Mouse (Mus musculus) limb, embryonic 15.5 days (tissue): ENCODE measurements around the gene Arhgef26. TPM values are rescaled to one million over a fixed set of nuclear protein-coding genes. Genes with fewer than 3 reads are reported as not detected.
A peak's percentile ranks its signal among the peaks of the same experiment; 100 is the strongest.

Experiments
- ATAC-seq: fragments of 200-750 bp; cut with Nextera tagmentation; 2 replicates; pipeline ENCODE4 v1.8.0; 2017; ENCODE audit warnings: low read depth, moderate TSS enrichment; ENCODE audit not compliant: insufficient number of reproducible peaks, low FRiP score, low TSS enrichment
- H3K27ac ChIP-seq: fragments of 300-500 bp; sonication (generic); 2 replicates; pipeline ENCODE4 v1.5.1; 2015; ENCODE audit warnings: moderate library complexity, mild to moderate bottlenecking, inconsistent platforms
- H3K27me3 ChIP-seq: fragments of 300-500 bp; sonication (generic); 2 replicates; pipeline ENCODE4 v1.6.1; 2015; ENCODE audit warnings: inconsistent platforms
- H3K36me3 ChIP-seq: fragments of 300-500 bp; sonication (generic); 2 replicates; pipeline ENCODE4 v1.6.1; 2015; ENCODE audit warnings: inconsistent platforms
- H3K4me1 ChIP-seq: fragments of 300-500 bp; sonication (generic); 2 replicates; pipeline ENCODE4 v1.6.1; 2015; ENCODE audit warnings: inconsistent platforms
- H3K4me2 ChIP-seq: fragments of 300-500 bp; sonication (generic); 2 replicates; pipeline ENCODE4 v1.6.1; 2015; ENCODE audit warnings: mild to moderate bottlenecking, inconsistent platforms
- H3K4me3 ChIP-seq: fragments of 300-500 bp; sonication (generic); 2 replicates; pipeline ENCODE4 v1.5.1; 2015; ENCODE audit warnings: mild to moderate bottlenecking, inconsistent platforms
- H3K9ac ChIP-seq: fragments of 300-500 bp; sonication (generic); 2 replicates; pipeline ENCODE4 v1.6.1; 2015; ENCODE audit warnings: inconsistent platforms
- H3K9me3 ChIP-seq: fragments of 300-500 bp; sonication (generic); 2 replicates; pipeline ENCODE4 v1.6.1; 2016; ENCODE audit warnings: inconsistent platforms
- WGBS: fragments of 180-500 bp; shearing (Covaris S2); methylation state at CpG from one replicate; pipeline ENCODE4 v1.1.7; 2015; 5-methylcytosine and 5-hydroxymethylcytosine counted together
- polyA plus RNA-seq: library from polyadenylated mRNA; unstranded; fragments of >200 nt; fragmentation: Nextera tagmentation; extraction: Ambion mirVana; gene quantifications from 2 replicates; pipeline ENCODE4 v1.2.1, GENCODE M21; 2015

Arhgef26 gene
- 12.0 and 12.1 TPM in 2 replicates for polyA plus RNA-seq

- peaks cover 15% of the 10 kb centered on the region for H3K4me1 ChIP-seq
- H3K4me3 ChIP-seq, result peak within 1 kb of the TSS; percentile 77
- WGBS, result 78% methylated on average over 3 of the region's 3 CpGs
- ATAC-seq, result no peak
- H3K9ac ChIP-seq, result peak within 1 kb of the TSS; percentile 74
- no peaks in the 10 kb centered on the region for H3K9me3 ChIP-seq
- H3K4me2 ChIP-seq, result peak within 1 kb of the TSS; percentile 91
- H3K27me3 ChIP-seq, result peaks cover 5% of the 10 kb centered on the region; the same call in 1 of the 2 replicates
- no peaks in the 10 kb centered on the region for H3K36me3 ChIP-seq
- H3K27ac ChIP-seq, result peak within 1 kb of the TSS; percentile 71
These were observed at the start of gene Arhgef26 for GRCm38 (mm10) chr3:62338044-62338443. Gene Arhgef26, plus strand, starts transcription at chr3:62338344.

GRCm38 (mm10) chr3:62310493-62310892, 27.7 kb upstream of the Arhgef26 start:
- Histone ChIP-seq H3K9me3 (no peaks in the 10 kb centered on the region), H3K4me3 (no peak overlapping the region), H3K9ac (no peak overlapping the region), H3K36me3 (no peaks in the 10 kb centered on the region), H3K27ac (no peak overlapping the region), H3K4me2 (no peak overlapping the region), H3K27me3 (no peaks in the 10 kb centered on the region), H3K4me1 (no peaks in the 10 kb centered on the region)
- peak; percentile 55; the same call in 1 of the 2 replicates for ATAC-seq
- WGBS, result 88% methylated on average over 3 of the region's 3 CpGs

DNA sequence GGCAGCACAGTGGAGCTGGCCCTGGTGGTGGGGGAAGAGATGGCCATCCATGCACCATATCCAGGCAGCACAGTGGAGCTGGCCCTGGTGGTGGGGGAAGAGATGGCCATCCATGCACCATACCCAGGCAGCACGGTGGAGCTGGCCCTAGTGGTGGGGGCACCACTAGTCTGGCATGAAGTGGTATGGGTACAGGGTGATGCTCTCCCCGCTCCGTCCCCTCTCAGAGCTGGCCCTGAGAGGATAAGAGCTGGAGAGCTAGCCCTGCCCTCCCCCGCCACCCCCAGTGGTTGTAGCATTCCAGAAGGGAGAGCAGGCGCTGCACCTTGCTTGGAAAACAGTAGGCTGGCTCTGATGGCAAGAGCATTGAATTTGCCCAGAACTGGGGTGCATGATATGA, 26.9 kb upstream of the Arhgef26 start:
- 94% methylated on average over 5 of the region's 5 CpGs for WGBS
- no peak overlapping the region for H3K9ac ChIP-seq
- no peaks in the 10 kb centered on the region for H3K27me3 ChIP-seq
- 0 out of 2 replicates have a peak, but pooled peaks have one; percentile 7 for ATAC-seq
- no peaks in the 10 kb centered on the region for H3K9me3 ChIP-seq
- no peaks in the 10 kb centered on the region for H3K4me1 ChIP-seq
- H3K4me3 ChIP-seq, result no peak overlapping the region
- H3K4me2 ChIP-seq, result no peak overlapping the region
- no peaks in the 10 kb centered on the region for H3K36me3 ChIP-seq
- H3K27ac ChIP-seq, result no peak overlapping the region

- no peak for ATAC-seq
- 56% methylated on average over 1 of the region's 1 CpGs for WGBS
These were observed 13.4 kb upstream of the Arhgef26 start for GRCm38 (mm10) chr3:62324708-62325107.

DNA sequence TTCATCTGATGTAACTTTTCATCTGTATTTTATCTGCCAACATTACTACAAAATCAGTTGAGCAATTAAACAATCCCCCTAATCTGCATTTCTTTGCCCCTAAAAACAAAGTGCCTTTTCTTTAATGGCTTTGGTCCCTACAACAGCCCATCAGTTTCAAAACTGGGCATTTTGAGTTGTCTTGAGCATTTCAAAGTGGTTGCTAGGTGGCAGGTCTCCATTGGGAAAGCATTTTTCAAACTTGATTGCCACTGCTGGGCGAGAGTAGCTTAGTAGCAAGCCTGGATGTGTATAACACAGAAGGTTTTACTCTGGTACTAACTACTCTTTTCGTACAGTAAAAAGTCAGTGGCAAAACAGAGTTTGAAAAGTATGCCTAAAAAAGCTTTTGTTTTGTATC, 10.2 kb upstream of the Arhgef26 start:
- Histone ChIP-seq H3K4me1 (no peaks in the 10 kb centered on the region), H3K36me3 (no peaks in the 10 kb centered on the region), H3K4me3 (no peak overlapping the region), H3K27ac (no peak overlapping the region), H3K27me3 (no peaks in the 10 kb centered on the region), H3K9me3 (no peaks in the 10 kb centered on the region), H3K9ac (no peak overlapping the region), H3K4me2 (no peak overlapping the region)
- ATAC-seq, result no peak
- WGBS, result 75% methylated on average over 2 of the region's 2 CpGs

More at GRCm38 (mm10) chr3:62324708-62325107, 13.4 kb upstream of the Arhgef26 start:
- H3K4me3 ChIP-seq, result no peak overlapping the region
- H3K4me2 ChIP-seq, result no peak overlapping the region
- H3K27ac ChIP-seq, result no peak overlapping the region
- H3K4me1 ChIP-seq, result no peaks in the 10 kb centered on the region
- no peaks in the 10 kb centered on the region for H3K9me3 ChIP-seq
- H3K36me3 ChIP-seq, result no peaks in the 10 kb centered on the region
- no peak overlapping the region for H3K9ac ChIP-seq
- no peaks in the 10 kb centered on the region for H3K27me3 ChIP-seq

DNA sequence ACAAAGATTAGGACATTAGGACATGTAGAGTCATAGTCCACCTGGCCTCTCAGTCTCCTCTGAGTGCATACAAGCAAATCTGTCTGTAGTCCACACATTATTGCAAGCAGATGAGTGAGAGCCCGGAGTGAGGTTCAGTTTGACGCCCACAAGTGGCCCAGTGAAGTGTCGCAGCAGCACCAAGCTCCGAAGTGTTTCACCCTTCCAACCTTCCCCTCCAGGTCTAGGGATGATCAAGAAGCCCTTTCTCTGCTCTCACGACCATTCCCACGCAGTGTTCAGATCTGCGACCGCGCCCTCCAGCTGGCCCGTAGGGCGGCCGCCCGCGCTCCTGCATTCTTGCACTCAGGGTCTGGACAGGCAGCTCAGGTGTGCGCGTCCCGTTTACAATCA, 313 bp downstream of the Arhgef26 start:
- Histone ChIP-seq H3K9ac (0 out of 2 replicates have a peak overlapping the region, but pooled peaks have one; percentile 17), H3K27me3 (peaks cover 5% of the 10 kb centered on the region; the same call in 1 of the 2 replicates), H3K9me3 (no peaks in the 10 kb centered on the region), H3K4me3 (peak overlapping the region; percentile 77), H3K4me2 (peak overlapping the region; percentile 91), H3K36me3 (no peaks in the 10 kb centered on the region), H3K4me1 (peaks cover 15% of the 10 kb centered on the region), H3K27ac (no peak overlapping the region)
- ATAC-seq, result no peak
- 1% methylated on average over 17 of the region's 17 CpGs for WGBS

DNA sequence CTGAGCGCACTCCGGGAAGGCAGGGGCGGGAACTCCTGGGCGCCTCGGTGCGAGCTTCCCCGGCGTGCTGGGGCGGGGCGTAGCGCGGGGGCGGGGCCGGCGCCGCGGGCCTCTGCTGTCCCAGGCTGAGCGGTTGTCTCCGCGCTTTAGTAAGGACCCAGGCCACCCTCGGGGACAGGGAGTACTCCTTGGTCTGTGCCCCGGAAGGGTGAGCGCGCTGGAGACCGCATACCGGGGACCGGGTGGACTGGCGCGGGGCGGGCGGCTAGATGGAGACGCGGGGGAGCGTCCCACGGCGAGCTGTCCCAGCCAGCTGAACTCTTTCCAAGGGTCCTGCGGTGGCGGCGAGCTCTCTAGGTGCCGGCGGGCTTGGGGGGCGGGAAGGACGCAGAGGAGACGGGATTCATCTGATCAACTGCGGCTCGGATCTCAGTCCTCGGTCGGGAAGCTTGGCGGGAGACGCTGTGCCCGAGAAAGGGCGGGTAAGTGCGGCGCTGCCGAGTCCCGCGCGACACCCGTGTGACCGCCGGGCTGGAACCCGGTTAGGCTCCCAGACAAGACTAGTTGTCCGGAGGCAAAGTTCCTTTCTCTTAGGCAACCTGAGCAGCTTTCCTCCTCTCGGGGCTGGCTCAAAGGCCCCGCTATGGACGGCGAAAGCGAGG, 841 bp downstream of the Arhgef26 start:
- Histone ChIP-seq H3K4me2 (peak overlapping the region; percentile 91), H3K36me3 (no peaks in the 10 kb centered on the region), H3K27me3 (peaks cover 5% of the 10 kb centered on the region; the same call in 1 of the 2 replicates), H3K27ac (peak overlapping the region; percentile 71), H3K4me1 (peaks cover 15% of the 10 kb centered on the region), H3K9me3 (no peaks in the 10 kb centered on the region), H3K9ac (peak overlapping the region; percentile 74), H3K4me3 (peak overlapping the region; percentile 77)
- peak; percentile 87 for ATAC-seq
- under 1% methylated on average over 67 of the region's 68 CpGs for WGBS

DNA sequence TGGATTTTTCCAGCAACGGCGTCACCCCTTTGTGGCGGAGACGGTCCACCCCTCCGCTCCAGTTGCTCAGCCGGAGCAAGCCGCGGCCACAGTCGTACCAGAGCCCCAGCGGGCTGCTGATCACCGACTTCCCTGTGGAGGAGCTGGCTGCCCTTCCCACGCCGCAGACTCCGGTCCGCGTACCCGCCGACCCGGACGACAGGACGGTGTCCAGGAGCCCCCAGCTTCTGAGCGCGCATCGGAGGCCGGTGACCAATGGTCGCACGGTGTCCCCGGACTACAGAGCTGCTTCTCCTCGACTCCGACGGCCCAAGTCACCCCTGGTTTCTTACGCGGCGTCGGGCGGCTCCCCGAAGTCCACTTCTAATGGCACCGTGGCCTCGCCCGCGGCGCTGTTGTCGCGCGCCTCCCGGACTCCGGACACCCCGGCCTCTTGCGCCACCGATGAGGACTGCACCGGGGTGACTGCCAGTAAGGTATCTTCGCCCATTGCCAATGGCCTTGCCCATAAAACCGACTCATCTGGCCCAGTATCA, 1.4 kb downstream of the Arhgef26 start:
- Histone ChIP-seq H3K4me2 (peak overlapping the region; percentile 91), H3K36me3 (no peaks in the 10 kb centered on the region), H3K4me1 (peaks cover 15% of the 10 kb centered on the region), H3K27me3 (peaks cover 5% of the 10 kb centered on the region; the same call in 1 of the 2 replicates), H3K9me3 (no peaks in the 10 kb centered on the region), H3K9ac (peak overlapping the region; percentile 74), H3K4me3 (peak overlapping the region; percentile 77), H3K27ac (peak overlapping the region; percentile 71)
- ATAC-seq, result peak; percentile 28; the same call in 1 of the 2 replicates
- WGBS, result under 1% methylated on average over 53 of the region's 53 CpGs

DNA sequence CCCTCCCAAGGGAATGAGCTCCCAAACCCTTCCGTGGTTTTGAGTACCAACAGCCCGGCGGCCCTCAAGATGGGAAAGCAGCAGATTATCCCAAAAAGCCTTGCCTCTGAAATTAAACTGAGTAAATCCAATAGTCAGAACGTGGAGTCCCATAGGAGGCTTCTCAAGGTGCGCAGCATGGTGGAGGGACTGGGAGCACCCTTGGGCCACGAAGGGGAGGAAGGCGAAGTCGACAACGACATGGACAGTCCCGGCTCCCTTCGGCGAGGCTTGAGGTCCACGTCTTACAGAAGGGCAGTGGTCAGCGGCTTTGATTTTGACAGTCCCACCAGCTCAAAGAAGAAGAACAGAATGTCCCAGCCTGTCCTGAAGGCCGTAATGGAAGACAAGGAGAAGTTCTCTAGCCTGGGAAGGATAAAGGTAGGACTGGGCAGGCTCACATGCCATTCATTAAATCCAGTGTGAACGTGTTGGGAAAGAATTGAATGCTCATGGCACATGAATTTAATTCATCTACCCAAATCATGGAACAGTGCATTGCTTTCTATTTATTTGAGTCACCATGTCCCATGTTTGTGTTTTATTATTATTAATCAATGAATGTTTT, 2.1 kb downstream of the Arhgef26 start:
- Histone ChIP-seq H3K9me3 (no peaks in the 10 kb centered on the region), H3K4me2 (peak overlapping the region; percentile 91), H3K36me3 (no peaks in the 10 kb centered on the region), H3K4me1 (peaks cover 15% of the 10 kb centered on the region), H3K27ac (0 out of 2 replicates have a peak overlapping the region, but pooled peaks have one; percentile 71), H3K9ac (peak overlapping the region; percentile 74), H3K4me3 (peak overlapping the region; percentile 77), H3K27me3 (peaks cover 5% of the 10 kb centered on the region; the same call in 1 of the 2 replicates)
- 20% methylated on average over 16 of the region's 16 CpGs for WGBS
- no peak for ATAC-seq

- peak overlapping the region; percentile 91 for H3K4me2 ChIP-seq
- peaks cover 15% of the 10 kb centered on the region for H3K4me1 ChIP-seq
- no peaks in the 10 kb centered on the region for H3K36me3 ChIP-seq
- no peak for ATAC-seq
- 21% methylated on average over 2 of the region's 2 CpGs for WGBS
- no peaks in the 10 kb centered on the region for H3K9me3 ChIP-seq
- peaks cover 5% of the 10 kb centered on the region; the same call in 1 of the 2 replicates for H3K27me3 ChIP-seq
- H3K9ac ChIP-seq, result no peak overlapping the region
- H3K27ac ChIP-seq, result no peak overlapping the region
- peak overlapping the region; percentile 77 for H3K4me3 ChIP-seq
These were observed 2.7 kb downstream of the Arhgef26 start for GRCm38 (mm10) chr3:62340861-62341260.

DNA sequence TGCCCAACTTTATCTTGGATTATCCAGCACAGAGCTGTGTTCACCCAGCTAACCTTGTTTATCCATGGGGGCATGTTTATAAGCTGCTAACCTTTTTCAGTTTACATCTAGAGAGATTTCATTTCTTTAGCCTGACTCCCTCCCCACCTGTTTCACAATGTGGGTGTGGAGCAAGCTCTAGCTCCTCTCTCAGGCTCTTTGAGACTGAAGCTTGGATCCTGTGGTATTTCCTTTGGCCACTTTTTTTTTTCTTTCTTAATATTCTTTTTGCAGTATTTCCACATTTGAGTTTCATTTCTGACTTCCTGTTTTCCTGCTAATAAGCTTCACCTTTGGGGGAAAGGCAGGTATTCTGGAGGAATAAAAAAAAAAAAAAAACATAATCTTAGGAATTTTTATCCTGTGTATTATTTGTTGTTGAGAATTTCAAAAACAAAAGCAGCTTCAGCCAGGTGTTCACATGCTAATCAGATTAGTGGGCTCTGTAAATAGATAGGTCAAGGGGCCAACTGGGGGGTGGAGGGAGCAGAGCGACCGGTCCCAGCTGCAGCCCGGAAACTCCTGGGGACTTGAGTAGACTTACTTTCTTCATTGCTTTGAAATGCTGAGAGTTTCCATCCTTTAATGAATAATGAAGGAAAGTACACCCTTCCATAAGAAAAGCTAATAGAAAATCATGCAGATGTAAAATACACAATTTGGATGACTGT, 3.5 kb downstream of the Arhgef26 start:
- Histone ChIP-seq H3K9ac (no peak overlapping the region), H3K27ac (no peak overlapping the region), H3K27me3 (peaks cover 5% of the 10 kb centered on the region; the same call in 1 of the 2 replicates), H3K4me1 (peaks cover 15% of the 10 kb centered on the region), H3K4me3 (peak overlapping the region; percentile 77; the same call in 1 of the 2 replicates), H3K36me3 (no peaks in the 10 kb centered on the region), H3K9me3 (no peaks in the 10 kb centered on the region), H3K4me2 (peak overlapping the region; percentile 91)
- no peak for ATAC-seq
- 41% methylated on average over 3 of the region's 3 CpGs for WGBS
